Mouse (Mus musculus): ENCODE data around the gene Zbtb8os. TPM values are rescaled to one million over a fixed set of nuclear protein-coding genes. Genes with fewer than 3 reads are reported as not detected.
"Not testable (repeated sequence)": the region's sequence is repeated elsewhere in the genome, so short reads cannot be mapped to it uniquely, and the experiment has no call there.

The Zbtb8os gene
- polyA plus RNA-seq, 1 experiment from 2014 or later: 51.4 TPM

DNA sequence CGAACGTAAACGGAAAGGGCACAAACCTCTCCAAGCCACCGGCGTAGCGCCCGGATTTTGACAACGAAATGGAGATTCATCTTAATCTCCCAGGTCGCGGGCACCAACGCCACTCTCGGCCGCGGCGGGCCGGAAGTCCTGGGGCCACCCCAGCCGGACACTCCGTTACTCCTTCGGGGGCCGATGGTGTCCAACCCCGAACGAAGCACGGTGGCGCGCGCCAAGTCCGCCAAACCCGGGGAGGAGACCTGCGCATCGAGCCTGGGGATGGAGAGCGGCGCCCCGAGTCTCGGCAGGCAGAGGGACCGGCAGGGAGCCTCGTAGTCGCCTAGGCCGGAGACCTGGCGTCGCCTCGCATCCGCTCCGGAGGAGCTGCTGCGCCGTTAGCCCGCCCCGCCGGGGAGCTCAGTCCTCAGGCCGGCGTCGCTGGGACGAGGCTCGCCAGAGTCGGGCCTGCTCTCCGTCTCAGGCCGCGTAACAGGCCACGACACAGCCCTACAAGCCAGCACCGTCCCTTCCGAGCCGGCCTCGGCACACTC is 749 bp upstream of the Zbtb8os start:
- H3K27ac ChIP-seq: peak overlapping the region; percentile 97
- ATAC-seq (ENCODE audit: insufficient read depth, low FRiP score, low read depth): peak; percentile 2
- H3K36me3 ChIP-seq: peaks cover 6% of the 10 kb centered on the region; the same call in 1 of the 2 replicates
- H3K4me1 ChIP-seq: peaks cover 22% of the 10 kb centered on the region
- H3K9me3 ChIP-seq: no peaks in the 10 kb centered on the region
- no peaks in the 10 kb centered on the region for H3K27me3 ChIP-seq (replicated peaks)
- peak overlapping the region; percentile 97 for H3K4me3 ChIP-seq (replicated peaks)
- H3K9ac ChIP-seq: peak overlapping the region; percentile 99
- under 1% methylated on average over 60 of the region's 62 CpGs for WGBS
- peak overlapping the region; percentile 64 for H3K4me2 ChIP-seq

DNA sequence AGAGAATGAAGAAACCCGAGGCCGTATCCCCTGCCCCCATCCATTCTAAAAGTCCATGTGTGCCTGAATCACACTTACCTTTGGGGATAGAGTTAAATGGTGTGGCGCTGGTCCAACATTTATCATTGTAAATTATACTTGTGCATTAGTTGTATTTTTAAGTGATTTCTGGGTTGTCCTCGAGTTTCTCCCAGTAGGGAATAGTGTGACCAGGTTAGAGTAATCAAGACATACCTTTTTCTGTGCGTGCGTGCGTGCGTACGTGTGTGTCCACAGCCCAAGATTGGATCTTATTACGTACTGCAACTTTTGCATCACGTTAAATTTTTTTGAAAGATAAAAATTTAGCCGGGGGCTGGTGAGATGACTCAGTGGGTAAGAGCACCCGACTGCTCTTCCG is 796 bp downstream of the Zbtb8os start:
- Histone ChIP-seq H3K4me3 (replicated peaks) (peak overlapping the region; percentile 97), H3K27ac (peak overlapping the region; percentile 100), H3K4me2 (peak overlapping the region; percentile 85), H3K27me3 (replicated peaks) (no peaks in the 10 kb centered on the region), H3K36me3 (peaks cover under 1% of the 10 kb centered on the region; the same call in 1 of the 2 replicates), H3K4me1 (peaks cover 22% of the 10 kb centered on the region), H3K9me3 (no peaks in the 10 kb centered on the region), H3K9ac (peak overlapping the region; percentile 39)
- 42% methylated on average over 14 of the region's 14 CpGs for WGBS
- ATAC-seq (ENCODE audit: insufficient read depth, low FRiP score, low read depth): no peak

DNA sequence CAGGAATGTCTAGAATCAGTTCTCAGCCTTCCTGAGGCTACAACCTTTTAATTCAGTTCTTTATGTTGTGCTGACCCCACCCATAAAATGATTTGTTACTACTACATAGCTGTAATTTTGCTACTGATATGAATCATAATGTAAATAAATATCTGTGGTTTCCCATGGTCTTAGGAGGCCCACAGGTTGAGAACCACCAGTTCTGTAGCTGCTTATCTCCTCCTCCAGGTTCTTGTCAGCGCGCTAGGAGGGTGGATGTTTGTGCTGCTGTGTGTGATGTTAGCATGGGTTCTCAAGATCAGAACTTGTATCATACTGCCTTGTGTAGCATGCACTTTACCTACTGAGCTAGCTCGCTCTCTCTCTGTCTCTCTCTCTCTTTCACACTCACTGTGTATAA is 4.2 kb downstream of the Zbtb8os start:
- Histone ChIP-seq H3K4me3 (replicated peaks) (no peak overlapping the region), H3K9ac (no peak overlapping the region), H3K4me1 (peaks cover 2% of the 10 kb centered on the region; the same call in 1 of the 2 replicates), H3K4me2 (no peak overlapping the region), H3K27ac (no peak overlapping the region), H3K9me3 (no peaks in the 10 kb centered on the region), H3K36me3 (peaks cover 13% of the 10 kb centered on the region), H3K27me3 (replicated peaks) (no peaks in the 10 kb centered on the region)
- 0 out of 2 replicates have a peak, but pooled peaks have one; percentile 8 for ATAC-seq (ENCODE audit: insufficient read depth, low FRiP score, low read depth)
- 81% methylated on average over 3 of the region's 3 CpGs for WGBS

DNA sequence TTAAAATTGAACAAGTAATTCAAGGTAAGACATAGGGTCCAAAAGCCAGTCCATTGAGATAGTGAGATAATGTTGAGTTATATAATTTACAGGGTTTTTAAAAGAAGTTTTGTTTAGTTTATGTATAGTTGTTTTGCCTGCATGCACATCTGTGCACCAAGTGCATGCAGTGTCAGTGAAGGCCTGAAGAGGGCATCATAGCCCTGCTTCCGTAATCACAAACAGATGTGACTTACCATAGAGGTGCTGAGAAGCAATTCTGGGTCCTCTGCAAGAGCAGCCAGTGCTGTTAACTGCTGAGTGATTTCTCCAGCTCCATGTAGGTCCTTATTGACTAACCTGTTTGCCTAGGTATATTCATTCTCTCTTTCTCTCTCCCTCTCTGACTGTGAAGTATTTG is 6.4 kb downstream of the Zbtb8os start:
- no peak for ATAC-seq (ENCODE audit: insufficient read depth, low FRiP score, low read depth)
- Histone ChIP-seq H3K4me1 (no peaks in the 10 kb centered on the region), H3K27me3 (replicated peaks) (no peaks in the 10 kb centered on the region), H3K4me3 (replicated peaks) (no peak overlapping the region), H3K27ac (no peak overlapping the region), H3K9me3 (no peaks in the 10 kb centered on the region), H3K9ac (no peak overlapping the region), H3K4me2 (no peak overlapping the region), H3K36me3 (peaks cover 16% of the 10 kb centered on the region)
- WGBS: 90% methylated on average over 1 of the region's 1 CpGs

DNA sequence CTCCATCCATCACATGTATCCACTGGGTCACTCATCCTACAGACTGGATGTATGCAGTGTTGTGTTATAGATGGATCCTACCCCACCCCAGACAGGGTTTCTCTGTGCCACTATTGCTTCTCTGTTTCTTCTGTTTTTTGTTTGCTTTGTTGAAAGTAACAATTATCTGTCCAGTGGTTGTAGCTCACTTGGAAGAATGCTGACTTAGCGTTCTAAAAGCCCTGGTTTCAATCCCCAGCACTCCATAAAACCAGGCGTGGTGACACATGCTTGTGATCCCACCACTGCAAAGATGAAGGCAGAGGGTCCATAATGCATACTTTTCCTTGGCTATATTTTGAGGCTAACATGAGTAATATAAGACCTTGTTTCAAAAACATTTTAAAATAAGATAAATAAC is 7.2 kb downstream of the Zbtb8os start:
- no peak for ATAC-seq (ENCODE audit: insufficient read depth, low FRiP score, low read depth)
- no peak overlapping the region for H3K4me2 ChIP-seq
- no peaks in the 10 kb centered on the region for H3K27me3 ChIP-seq (replicated peaks)
- no peaks in the 10 kb centered on the region for H3K4me1 ChIP-seq
- H3K36me3 ChIP-seq: peaks cover 16% of the 10 kb centered on the region
- no peaks in the 10 kb centered on the region for H3K9me3 ChIP-seq
- no peak overlapping the region for H3K9ac ChIP-seq
- no peak overlapping the region for H3K27ac ChIP-seq
- 82% methylated on average over 2 of the region's 2 CpGs for WGBS
- H3K4me3 ChIP-seq (replicated peaks): no peak overlapping the region

DNA sequence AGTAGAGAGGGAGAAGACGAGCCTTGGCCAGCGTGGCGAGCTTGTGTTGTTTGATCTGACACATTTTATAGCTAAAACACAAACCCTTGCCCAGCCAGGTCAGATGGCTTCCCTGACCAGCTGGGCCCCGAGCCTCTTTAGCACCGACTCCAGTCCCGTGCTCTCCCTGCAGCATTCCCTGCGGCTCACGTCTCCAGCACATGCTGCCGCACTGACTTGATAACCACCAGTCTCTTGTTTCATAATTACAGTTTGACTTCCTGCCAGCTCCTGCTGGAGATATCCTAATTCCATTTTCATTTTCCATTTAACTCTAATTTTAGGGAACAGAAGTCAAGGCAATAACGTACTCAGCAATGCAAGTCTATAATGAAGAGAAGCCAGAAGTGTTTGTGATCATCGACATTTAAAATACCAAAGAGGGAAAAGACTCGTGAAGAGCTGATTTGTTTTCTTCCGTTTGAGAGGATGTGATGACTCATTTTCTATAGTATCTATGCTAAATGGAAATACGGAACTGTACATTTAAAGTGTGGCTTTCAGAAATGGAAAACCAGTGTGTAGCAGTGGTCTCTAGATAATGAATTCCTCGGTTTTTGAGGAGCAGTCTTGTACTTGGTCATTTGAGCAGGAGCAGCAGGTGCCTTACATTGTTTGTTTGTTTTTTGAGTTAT is 11.1 kb downstream of the Zbtb8os start:
- peaks cover 15% of the 10 kb centered on the region for H3K36me3 ChIP-seq
- no peak overlapping the region for H3K9ac ChIP-seq
- no peaks in the 10 kb centered on the region for H3K27me3 ChIP-seq (replicated peaks)
- H3K9me3 ChIP-seq: no peaks in the 10 kb centered on the region
- H3K4me1 ChIP-seq: no peaks in the 10 kb centered on the region
- 76% methylated on average over 15 of the region's 15 CpGs for WGBS
- no peak overlapping the region for H3K4me2 ChIP-seq
- no peak overlapping the region for H3K4me3 ChIP-seq (replicated peaks)
- no peak overlapping the region for H3K27ac ChIP-seq
- no peak for ATAC-seq (ENCODE audit: insufficient read depth, low FRiP score, low read depth)

DNA sequence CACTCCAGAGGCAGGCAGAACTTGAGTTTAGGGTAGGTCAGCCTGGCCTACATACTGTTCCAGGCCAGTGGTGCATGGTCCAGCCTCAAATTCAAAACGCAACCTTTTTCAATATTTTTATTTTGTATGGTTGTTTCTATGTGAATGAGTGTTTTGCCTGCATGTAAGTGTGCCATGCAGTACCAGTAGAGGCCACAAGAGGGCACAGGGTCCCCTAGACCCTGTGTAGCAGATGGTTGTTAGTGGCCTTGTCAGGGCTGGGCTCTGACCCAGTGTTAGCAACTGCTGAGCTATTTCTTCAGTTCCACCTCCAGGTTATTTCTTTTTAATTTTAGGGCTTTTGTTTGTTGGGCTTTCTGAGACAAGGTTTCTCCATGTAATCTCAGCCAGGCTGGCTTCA is 15.1 kb downstream of the Zbtb8os start:
- 0 out of 2 replicates have a peak, but pooled peaks cover 6% of the 10 kb centered on the region for H3K36me3 ChIP-seq
- H3K27me3 ChIP-seq (replicated peaks): no peaks in the 10 kb centered on the region
- 18% methylated on average over 1 of the region's 1 CpGs for WGBS
- H3K4me2 ChIP-seq: no peak overlapping the region
- no peak overlapping the region for H3K4me3 ChIP-seq (replicated peaks)
- peak; percentile 72; the same call in 1 of the 2 replicates for ATAC-seq (ENCODE audit: insufficient read depth, low FRiP score, low read depth)
- H3K9me3 ChIP-seq: no peaks in the 10 kb centered on the region
- H3K4me1 ChIP-seq: no peaks in the 10 kb centered on the region
- H3K9ac ChIP-seq: no peak overlapping the region
- no peak overlapping the region for H3K27ac ChIP-seq

DNA sequence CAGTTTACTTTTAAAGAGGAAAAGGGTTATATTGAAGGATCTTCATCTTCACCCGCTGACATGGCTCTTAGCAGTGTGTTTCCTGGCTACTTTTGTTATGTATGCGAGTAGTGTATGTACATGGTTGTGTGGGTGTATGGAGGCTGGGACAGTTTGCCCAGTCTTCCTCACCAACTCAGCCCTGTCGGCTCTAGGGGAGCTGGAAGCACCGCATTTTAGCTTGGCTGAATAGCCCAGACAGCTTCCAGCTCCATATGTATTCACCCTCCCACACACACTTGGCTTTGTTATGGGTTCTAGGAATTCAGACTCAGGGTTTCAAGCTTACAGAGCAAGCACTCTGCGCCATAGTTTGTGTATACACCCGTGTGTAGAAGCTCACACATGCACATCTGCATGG is 15.6 kb downstream of the Zbtb8os start:
- ATAC-seq (ENCODE audit: insufficient read depth, low FRiP score, low read depth): no peak
- H3K4me3 ChIP-seq (replicated peaks): no peak overlapping the region
- H3K9me3 ChIP-seq: no peaks in the 10 kb centered on the region
- peaks cover 11% of the 10 kb centered on the region; the same call in 1 of the 2 replicates for H3K36me3 ChIP-seq
- no peaks in the 10 kb centered on the region for H3K4me1 ChIP-seq
- 71% methylated on average over 6 of the region's 6 CpGs for WGBS
- H3K4me2 ChIP-seq: no peak overlapping the region
- no peak overlapping the region for H3K9ac ChIP-seq
- H3K27me3 ChIP-seq (replicated peaks): no peaks in the 10 kb centered on the region
- no peak overlapping the region for H3K27ac ChIP-seq

DNA sequence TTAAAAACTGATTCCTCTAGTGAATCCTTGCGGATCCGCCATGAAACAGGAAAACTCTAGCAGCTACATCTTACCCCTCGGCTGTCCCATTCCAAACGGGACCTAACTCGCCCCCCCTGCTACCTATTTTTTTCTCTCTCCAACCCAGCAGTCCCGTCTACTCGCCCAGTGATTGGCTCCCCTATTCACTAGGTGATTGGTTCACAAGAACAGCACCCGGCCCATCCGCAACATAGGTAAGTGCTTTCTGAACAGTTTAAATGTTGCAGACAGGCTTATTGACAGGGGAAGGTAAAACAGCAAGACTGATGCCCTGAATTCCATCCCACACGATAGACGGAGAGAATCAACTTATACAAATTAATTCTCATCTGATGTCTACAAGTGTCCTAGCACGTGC is 17.7 kb downstream of the Zbtb8os start:
- H3K27ac ChIP-seq: no peak overlapping the region
- WGBS: 87% methylated on average over 12 of the region's 12 CpGs
- no peak overlapping the region for H3K4me2 ChIP-seq
- H3K27me3 ChIP-seq (replicated peaks): no peaks in the 10 kb centered on the region
- no peak overlapping the region for H3K9ac ChIP-seq
- H3K4me1 ChIP-seq: no peaks in the 10 kb centered on the region
- H3K4me3 ChIP-seq (replicated peaks): no peak overlapping the region
- H3K36me3 ChIP-seq: peaks cover 13% of the 10 kb centered on the region
- no peak for ATAC-seq (ENCODE audit: insufficient read depth, low FRiP score, low read depth)
- H3K9me3 ChIP-seq: no peaks in the 10 kb centered on the region

DNA sequence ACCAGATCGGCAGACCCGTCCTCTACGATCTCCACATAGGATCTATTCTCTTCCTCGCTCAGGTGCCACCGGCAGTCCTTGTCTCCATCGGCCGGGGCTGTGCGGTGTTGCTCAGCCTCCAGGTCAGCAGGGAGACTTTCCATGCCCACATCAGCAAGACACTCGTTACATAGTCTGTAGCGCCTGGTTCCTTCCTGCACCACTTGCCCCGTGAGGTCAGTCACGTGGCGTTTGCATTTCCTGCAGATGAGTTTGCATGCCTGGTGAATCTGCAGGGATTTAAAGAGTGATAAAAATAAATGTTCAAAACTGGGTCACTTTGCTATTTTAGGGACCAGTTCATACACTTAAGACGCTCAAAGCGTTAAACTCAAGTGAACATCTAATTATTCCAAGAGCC is 18.7 kb downstream of the Zbtb8os start:
- Histone ChIP-seq H3K4me2 (no peak overlapping the region), H3K27ac (no peak overlapping the region), H3K27me3 (replicated peaks) (no peaks in the 10 kb centered on the region), H3K4me3 (replicated peaks) (no peak overlapping the region), H3K36me3 (peaks cover 13% of the 10 kb centered on the region), H3K9ac (no peak overlapping the region), H3K9me3 (no peaks in the 10 kb centered on the region), H3K4me1 (no peaks in the 10 kb centered on the region)
- no peak for ATAC-seq (ENCODE audit: insufficient read depth, low FRiP score, low read depth)
- 79% methylated on average over 15 of the region's 15 CpGs for WGBS

DNA sequence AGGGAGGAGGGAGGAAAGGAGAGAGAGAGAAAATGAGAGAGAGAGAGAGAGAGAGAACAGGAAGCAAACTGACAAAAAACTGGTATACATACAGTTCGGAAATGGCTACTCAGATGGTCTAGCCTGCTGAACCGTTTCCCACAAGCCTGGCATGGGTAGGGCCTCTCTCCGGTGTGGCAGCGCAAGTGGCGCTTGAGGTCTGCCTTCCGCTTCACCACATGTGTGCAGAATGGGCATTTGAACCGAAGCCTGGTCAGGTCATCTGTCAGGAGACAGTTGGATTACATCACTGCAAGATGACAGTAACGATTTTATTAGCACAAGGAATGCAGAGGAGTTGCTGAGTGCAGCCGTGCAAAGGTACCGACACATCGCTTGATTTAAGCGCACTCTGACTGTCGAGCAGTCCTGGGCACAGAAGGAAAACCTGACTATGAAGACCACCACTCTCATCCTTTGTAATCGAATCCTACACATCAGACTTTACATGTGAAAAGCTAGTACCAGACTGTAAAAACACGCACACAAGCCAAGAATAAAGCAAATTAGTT is 22.2 kb downstream of the Zbtb8os start:
- Histone ChIP-seq H3K27ac (no peak overlapping the region), H3K4me3 (replicated peaks) (no peak overlapping the region), H3K27me3 (replicated peaks) (no peaks in the 10 kb centered on the region), H3K36me3 (peaks cover 22% of the 10 kb centered on the region), H3K9me3 (no peaks in the 10 kb centered on the region), H3K4me2 (no peak overlapping the region), H3K9ac (no peak overlapping the region), H3K4me1 (no peaks in the 10 kb centered on the region)
- WGBS: 74% methylated on average over 15 of the region's 15 CpGs
- ATAC-seq (ENCODE audit: insufficient read depth, low FRiP score, low read depth): no peak

DNA sequence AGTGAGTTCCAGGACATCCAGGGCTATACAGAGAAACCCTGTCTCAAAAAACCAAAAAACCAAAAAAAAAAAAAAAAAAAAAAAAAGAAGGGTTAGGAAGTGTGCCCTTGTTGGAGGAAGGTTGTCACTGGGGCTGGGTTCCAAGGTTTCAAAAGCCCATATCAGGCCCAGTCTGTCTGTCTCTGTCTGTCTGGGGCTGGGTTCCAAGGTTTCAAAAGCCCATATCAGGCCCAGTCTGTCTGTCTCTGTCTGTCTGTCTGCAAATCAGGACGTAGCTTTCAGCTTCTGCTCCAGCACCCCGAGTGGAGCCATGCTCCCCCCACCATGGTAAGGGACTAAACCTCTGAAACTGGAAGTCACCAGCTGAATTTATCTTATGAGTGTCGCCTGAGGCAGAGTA is 26.7 kb downstream of the Zbtb8os start:
- not testable (repeated sequence) for H3K4me3 ChIP-seq (replicated peaks); H3K9me3 ChIP-seq; ATAC-seq (ENCODE audit: insufficient read depth, low FRiP score, low read depth); H3K27ac ChIP-seq; H3K27me3 ChIP-seq (replicated peaks); H3K9ac ChIP-seq; H3K4me1 ChIP-seq; H3K4me2 ChIP-seq; H3K36me3 ChIP-seq
- 87% methylated on average over 3 of the region's 3 CpGs for WGBS

Measured in stomach, embryonic 15.5 days (tissue).